Mouse (Mus musculus) A20 (cell line): ENCODE results near the gene Slc26a10.

Experiments used
- DNase-seq: peaks from one replicate; pipeline ENCODE4 v3.0.0-alpha.2; 2011; ENCODE audit warnings: low read depth, low spot score

Slc26a10 gene

DNA sequence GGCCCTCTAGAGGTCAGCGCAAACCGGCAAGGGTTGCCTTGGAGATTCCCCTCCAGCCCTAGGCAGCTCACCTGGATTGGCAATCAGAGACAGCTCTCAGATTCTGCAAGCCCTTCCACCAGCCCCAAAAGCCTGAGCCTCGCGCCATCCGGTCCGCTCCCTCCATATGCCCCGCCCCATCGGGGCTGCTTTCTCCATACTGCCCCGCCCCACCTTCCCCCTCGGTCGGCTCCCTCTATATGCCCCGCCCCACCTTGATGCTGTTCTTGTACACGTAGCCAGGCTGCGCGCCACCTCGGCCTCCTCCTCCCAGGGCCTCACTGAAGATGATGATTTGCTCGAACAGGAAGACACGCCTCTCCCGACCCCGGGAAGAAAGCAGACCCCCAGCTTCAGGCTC lies 3.3 kb upstream of the Slc26a10 start:
- DNase-seq: no peak

DNA sequence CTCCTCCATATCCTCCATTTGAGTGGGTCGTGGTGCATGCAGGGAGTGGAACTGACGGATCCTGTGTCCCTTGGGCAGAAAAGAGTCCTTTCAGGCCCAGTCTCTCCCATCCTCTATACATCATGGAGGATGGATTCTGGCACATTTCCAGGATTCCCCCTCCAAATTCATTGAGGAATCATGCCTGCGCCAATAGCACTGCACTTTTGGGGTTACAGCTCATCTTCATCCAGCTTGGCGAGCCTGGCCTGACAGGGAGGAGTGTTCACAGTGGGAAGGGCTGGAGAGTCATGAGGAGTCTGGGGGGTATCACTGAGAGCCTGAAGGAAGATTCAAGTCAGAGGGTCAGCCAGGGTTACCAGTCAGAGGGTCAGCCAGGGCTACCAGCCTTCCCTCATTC lies 2.2 kb upstream of the Slc26a10 start:
- no peak for DNase-seq

DNA sequence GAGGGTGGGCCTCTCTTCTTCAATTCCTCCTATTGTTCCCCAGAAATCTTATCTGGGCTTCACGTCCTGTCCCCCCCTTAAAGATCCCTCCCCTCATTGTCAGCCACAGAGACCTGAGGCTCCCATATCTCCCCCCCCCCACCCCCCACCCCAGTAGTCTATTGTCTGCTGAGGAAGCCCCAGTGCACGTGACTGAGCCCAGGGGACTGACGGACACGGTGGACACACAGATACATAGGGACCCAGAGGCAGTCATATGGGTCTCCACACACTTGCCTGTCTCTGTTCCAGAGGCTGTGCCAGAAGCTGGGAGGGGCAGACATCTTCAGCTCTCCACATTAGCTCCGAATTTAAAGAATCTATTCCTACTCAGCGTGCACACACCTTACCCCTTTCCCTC lies 1.1 kb upstream of the Slc26a10 start:
- DNase-seq: no peak

GRCm38 (mm10) chr10:127180695-127181047 lies 226 bp upstream of the Slc26a10 start:
- DNase-seq: no peak

DNA sequence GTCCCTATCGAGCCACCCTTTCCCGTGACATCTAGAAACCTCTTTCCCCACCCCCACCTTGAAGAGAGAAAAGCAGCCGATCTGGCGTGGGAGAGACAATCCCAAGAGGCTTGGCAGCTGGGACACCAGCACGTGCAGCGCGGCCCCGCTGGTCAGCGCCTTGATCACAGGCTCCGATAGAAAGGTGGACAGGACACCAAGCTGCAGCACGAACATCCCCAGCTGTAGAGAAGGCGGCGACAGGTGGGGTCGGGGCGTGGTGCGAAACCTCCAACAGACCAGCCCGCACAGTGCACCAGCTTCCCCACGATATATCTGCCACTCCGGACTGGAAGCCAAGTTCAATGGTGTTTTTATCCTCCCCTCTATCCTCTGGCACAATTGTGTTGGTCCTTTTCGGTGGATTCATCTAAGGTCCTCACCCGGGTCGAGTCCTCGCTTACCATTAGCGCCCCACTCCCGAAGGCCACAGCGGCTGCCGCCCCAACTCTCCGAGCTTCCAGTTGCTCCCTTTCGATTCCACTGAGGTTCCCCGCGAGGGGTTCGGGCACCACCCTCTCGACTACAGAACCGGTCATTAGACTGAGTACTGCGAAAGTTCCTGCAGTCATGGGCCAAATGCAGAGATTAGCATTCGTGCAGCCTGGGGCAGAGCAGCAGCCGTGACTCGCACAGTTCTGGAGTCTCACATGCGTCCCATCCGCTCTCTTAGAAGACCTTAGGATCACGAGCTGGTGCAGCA lies 2.0 kb downstream of the Slc26a10 start:
- no peak for DNase-seq

DNA sequence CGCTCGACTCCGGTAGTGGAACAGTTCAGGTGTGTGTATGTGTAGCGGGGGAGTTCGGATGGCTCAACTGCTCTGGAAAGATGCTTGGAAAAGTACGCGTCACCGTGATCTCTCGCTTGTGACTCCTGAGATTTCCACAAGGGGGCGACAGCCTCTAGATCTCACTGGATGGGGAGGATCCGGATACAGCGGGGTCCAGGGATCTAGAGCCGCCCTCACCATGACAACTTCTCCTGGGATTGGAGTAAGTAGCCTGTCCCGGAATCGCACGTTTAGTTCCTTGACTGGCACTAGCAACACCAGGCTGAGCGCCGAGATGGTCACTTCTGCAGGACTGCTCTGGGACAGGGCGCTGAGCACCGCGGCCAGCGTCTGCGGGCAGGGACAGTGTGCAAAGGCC lies 2.7 kb downstream of the Slc26a10 start:
- no peak for DNase-seq

DNA sequence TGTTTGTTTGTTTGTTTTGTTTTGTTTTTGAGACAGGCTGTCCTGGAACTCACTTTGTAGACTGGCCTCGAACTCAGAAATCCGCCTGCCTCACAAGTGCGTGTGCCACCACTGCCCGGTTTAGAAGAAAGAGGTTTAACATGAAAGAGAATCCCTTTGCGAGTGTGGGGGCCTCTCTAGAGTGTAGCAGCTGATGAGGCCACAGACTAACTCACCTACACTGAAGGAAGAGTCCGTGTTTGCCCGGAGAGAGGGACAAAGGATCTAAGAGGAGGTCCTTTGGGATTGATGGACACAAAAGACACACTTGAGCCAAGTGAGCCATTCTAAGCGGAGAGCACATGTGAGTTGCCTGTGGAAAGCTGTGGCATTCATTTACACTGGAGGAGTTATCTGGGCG lies 3.2 kb downstream of the Slc26a10 start:
- no peak for DNase-seq

- DNase-seq: no peak
Measured at GRCm38 (mm10) chr10:127176756-127177155, 3.7 kb downstream of the Slc26a10 start.

DNA sequence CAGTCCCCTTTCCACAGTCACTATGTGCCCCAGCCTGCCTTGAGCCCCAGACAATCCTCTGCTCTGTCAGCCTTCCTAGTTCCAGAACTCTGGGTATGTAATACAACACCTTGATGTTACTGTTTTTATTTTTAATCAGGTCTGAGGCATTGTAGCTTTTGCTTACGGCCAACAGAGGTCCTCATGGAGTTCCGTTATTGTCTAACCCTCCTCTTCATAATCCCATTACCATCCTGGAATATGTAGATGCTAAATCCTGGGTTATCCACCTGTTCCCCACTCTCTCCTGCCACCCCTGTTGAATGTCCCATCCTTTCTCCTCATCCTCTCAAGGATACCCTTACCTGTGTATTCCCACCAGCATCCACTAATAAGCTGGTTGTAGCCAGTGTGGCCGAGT lies 4.2 kb downstream of the Slc26a10 start:
- DNase-seq: no peak

- DNase-seq: no peak
Measured at GRCm38 (mm10) chr10:127174170-127174569, 6.3 kb downstream of the Slc26a10 start.

DNA sequence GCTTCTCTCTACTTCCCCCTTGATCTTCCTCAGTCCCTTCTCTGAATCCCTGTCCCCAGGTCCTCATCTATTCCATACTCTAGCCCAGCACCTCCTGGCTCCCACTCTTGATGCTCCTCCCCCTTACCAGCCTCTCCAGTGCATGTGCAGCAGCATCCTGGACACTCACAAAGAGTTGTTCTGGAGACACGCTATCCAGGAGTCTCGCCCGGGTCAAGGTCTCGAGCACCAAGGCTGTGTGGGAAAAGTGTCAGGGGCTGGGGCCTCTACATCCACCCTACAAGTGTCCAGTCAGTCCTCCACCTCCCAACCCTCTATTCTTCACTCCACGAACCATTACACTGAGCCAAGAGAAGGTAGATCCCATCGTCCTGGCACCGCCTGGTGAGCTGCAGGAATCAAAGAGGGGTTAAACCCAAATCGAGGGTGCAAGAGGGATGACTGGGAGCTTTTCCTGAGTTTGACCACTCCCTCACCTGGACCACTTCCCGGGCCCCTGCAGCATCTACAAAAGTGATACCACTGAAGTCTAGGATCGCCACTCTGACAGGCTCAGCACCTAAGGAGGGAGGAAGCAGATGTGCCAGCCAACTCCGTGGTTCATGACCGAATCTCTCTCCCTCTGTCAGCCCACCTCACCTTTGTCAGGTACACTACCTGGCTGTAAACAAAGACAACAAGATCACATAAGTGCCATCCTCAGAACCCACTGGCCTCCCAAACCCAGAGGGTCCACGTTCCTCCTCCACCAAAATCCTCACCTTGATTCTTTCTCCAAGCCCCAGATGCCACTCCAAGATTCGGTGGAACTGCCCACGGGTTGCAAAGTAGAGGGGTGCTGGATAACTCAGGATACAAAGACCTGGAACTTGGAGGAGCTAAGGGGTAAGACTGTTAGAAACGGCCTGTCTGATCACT lies 7.0 kb downstream of the Slc26a10 start:
- DNase-seq: no peak

GRCm38 (mm10) chr10:127171631-127172200 lies 8.7 kb downstream of the Slc26a10 start:
- DNase-seq: no peak

- DNase-seq: peak; percentile 92
Measured at GRCm38 (mm10) chr10:127170837-127171272, 9.6 kb downstream of the Slc26a10 start.

DNA sequence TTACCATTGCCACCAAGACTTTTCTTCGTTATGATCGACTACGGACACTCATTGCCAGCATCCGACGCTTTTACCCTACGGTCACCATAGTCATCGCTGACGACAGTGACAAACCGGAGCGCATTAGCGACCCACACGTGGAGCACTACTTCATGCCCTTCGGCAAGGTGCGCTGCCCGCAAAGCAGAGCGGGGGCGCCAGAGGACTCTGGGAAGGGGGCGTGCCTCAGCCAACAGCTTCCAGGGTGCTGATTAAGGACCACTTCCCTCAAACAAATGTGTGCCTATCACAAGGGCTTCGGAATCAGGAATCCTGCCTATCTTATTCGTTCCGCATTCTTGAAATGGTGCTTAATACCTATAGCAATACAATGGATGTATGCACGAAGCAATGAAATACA lies 10.4 kb downstream of the Slc26a10 start:
- no peak for DNase-seq

DNA sequence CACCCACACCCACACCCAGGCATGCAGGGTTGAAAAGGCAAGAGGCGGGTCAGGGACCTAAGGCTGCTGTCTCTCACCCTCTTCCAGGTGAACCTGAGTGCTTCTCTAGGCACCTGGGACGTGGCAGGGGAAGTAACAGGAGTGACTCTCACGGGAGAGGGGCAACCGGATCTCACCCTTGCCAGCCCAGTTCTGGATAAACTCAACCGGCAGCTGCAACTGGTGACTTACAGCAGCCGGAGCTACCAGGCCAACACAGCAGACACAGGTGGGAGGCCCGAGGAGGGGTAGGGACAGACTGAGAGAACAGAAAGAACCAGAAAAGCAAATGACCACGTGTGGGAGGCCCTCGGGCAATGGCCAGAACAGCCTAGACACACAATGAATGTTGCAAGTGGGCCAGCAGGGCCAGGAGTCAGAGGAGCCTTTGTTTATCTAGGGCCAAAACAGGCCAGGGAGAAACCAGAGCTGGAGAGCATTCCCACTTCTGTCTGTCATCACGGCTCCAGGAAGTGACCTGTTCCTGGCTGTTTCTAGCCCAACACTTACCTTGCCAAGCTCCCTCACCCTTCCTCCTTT lies 12.7 kb downstream of the Slc26a10 start:
- DNase-seq: no peak

- no peak for DNase-seq
Measured at GRCm38 (mm10) chr10:127166771-127167613, 13.5 kb downstream of the Slc26a10 start.

GRCm38 (mm10) chr10:127166404-127166715 lies 14.1 kb downstream of the Slc26a10 start:
- DNase-seq: no peak

DNA sequence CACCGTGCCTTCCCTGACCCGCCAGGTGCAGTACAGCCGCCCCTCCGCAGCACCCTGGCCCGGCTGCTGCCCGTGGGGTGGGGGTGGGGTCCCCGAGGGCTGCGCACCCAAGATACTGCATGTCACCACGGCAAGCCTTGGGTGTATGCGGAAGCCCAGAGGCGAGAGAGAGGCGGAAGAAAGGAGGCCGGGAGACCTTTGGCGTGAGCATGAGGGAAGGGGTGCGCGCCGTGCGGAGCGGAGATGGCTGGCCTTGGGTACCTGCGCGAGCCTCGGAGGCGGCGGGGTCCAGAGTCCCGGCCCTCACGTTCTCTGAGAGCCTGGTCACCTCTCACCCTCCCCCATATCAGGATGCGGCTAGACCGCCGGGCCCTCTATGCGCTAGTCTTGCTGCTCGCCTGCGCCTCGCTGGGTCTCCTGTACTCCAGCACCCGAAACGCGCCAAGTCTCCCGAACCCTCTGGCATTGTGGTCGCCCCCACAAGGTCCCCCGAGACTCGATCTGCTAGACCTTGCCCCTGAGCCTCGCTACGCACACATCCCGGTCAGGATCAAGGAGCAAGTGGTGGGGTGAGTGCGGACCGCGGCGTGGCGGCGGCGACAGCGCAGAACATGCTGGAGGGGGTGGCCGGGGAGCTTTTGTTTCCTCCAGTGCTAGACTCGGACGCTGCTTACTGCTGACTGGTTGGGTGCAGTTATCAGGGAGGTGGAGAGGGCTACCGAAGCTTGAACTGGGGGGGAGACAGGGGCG lies 14.6 kb downstream of the Slc26a10 start:
- DNase-seq: peak; percentile 91

DNA sequence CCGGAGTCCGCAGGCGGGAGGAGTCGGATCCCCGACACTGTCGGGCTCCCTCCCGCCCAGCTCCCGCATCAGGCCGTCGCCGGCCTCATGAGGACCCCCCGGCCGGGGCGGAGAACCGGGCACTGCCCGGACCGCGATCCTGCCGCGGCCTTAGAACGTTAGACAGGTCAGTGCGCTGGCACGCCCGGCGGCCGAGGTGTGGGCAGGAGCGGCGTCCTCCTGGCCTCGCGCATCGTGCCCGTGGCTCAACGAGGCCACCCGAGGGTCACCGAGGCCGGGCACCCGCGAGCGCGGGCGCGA lies 15.1 kb downstream of the Slc26a10 start:
- no peak for DNase-seq

- DNase-seq: peak; percentile 93
Measured at GRCm38 (mm10) chr10:127164631-127165353, 15.7 kb downstream of the Slc26a10 start, which contains the start of gene B4galnt1. B4galnt1 (plus strand) TSS chr10:127165225.
